Mouse (Mus musculus) CH12.LX (cell line): ENCODE data around the gene Gng3. TPM values are rescaled to one million over a fixed set of nuclear protein-coding genes. Genes with fewer than 3 reads are reported as not detected.

Experiments used
- DNase-seq: peaks from one replicate; pipeline ENCODE4 v3.0.0-alpha.2; 2013; ENCODE audit errors: extremely low read depth
- H3K27ac ChIP-seq: 2 replicates; pipeline ENCODE4 v1.5.1; 2012; ENCODE audit warnings: low read depth, mild to moderate bottlenecking, control low read depth, moderate library complexity; ENCODE audit not compliant: insufficient read depth
- H3K27me3 ChIP-seq: replicated peaks from 2 replicates; pipeline ENCODE3; 2012; ENCODE audit warnings: inconsistent platforms
- H3K36me3 ChIP-seq, 2 experiments: replicated peaks in 1 of 2; 2 replicates each; pipeline versions ENCODE3 to v1.6.1; 2012; ENCODE audit warnings: inconsistent platforms in 1 of 2, low read length in 1 of 2, mild to moderate bottlenecking in 1 of 2, mixed read lengths in 1 of 2, moderate library complexity in 1 of 2; ENCODE audit not compliant: control insufficient read depth in 1 of 2, insufficient read depth in 1 of 2
- H3K4me1 ChIP-seq, 2 experiments: 2 replicates each; pipeline ENCODE4 v1.6.1; 2012; ENCODE audit warnings: inconsistent platforms in 1 of 2, moderate library complexity in 1 of 2; ENCODE audit not compliant: insufficient read depth in 2 of 2, control insufficient read depth in 1 of 2
- H3K4me2 ChIP-seq: 2 replicates; pipeline ENCODE4 v1.6.1; 2012; ENCODE audit warnings: low read depth, mild to moderate bottlenecking, control low read depth; ENCODE audit not compliant: poor library complexity, insufficient read depth, severe bottlenecking
- H3K4me3 ChIP-seq, 3 experiments: fragments of 150-350 bp in 1 of 3; sonication (generic) in 1 of 3; replicated peaks in 1 of 3; 2 replicates each; pipeline versions ENCODE3 to v1.5.1; 2011 to 2012; ENCODE audit warnings: low read depth in 2 of 3, low read length in 2 of 3, mild to moderate bottlenecking in 2 of 3, moderate library complexity in 2 of 3, control low read depth in 1 of 3, improper control_type of control experiment in 1 of 3, inconsistent platforms in 1 of 3, mixed read lengths in 1 of 3; ENCODE audit not compliant: poor library complexity in 1 of 3
- H3K79me2 ChIP-seq: replicated peaks from 2 replicates; pipeline ENCODE4 v1.6.1; 2012; ENCODE audit warnings: mild to moderate bottlenecking, moderate library complexity; ENCODE audit not compliant: control insufficient read depth, poor library complexity, insufficient read depth, severe bottlenecking; ENCODE audit errors: extremely low read depth
- H3K9ac ChIP-seq: 2 replicates; pipeline ENCODE4 v1.6.1; 2012; ENCODE audit warnings: low read depth, mild to moderate bottlenecking, control low read depth, moderate library complexity; ENCODE audit not compliant: insufficient read depth
- H3K9me3 ChIP-seq: replicated peaks from 2 replicates; pipeline ENCODE3; 2012; ENCODE audit warnings: low read length, inconsistent platforms, mixed read lengths
- CHD2 ChIP-seq: IDR thresholded peaks from 2 replicates; pipeline ENCODE4 v1.6.1; 2011; ENCODE audit warnings: low read length, improper control_type of control experiment
- CTCF ChIP-seq, 2 experiments: IDR thresholded peaks in 1 of 2; conservative IDR thresholded peaks in 1 of 2; 2 replicates each; pipeline ENCODE4 v1.5.1; 2011 to 2012; ENCODE audit warnings: low read depth in 2 of 2, low read length in 2 of 2, improper control_type of control experiment in 1 of 2, inconsistent platforms in 1 of 2, mild to moderate bottlenecking in 1 of 2, moderate library complexity in 1 of 2
- E2F4 ChIP-seq: IDR thresholded peaks from 2 replicates; pipeline ENCODE4 v1.6.1; 2011; ENCODE audit warnings: low read depth, low read length, improper control_type of control experiment; ENCODE audit not compliant: insufficient replicate concordance
- ELF1 ChIP-seq: IDR thresholded peaks from 2 replicates; pipeline ENCODE4 v1.6.1; 2014; ENCODE audit warnings: low read depth, mild to moderate bottlenecking, inconsistent platforms, low read length, improper control_type of control experiment
- EP300 ChIP-seq: IDR thresholded peaks from 2 replicates; pipeline ENCODE4 v1.6.1; 2011; ENCODE audit warnings: low read length, improper control_type of control experiment
- ETS1 ChIP-seq: conservative IDR thresholded peaks from 2 replicates; pipeline ENCODE4 v1.6.1; 2012; ENCODE audit warnings: low read depth, mild to moderate bottlenecking, inconsistent platforms, low read length, improper control_type of control experiment, moderate library complexity
- JUND ChIP-seq: conservative IDR thresholded peaks from 2 replicates; pipeline ENCODE4 v1.6.1; 2011; ENCODE audit warnings: low read depth, low read length, improper control_type of control experiment
- KAT2A ChIP-seq: IDR thresholded peaks from 2 replicates; pipeline ENCODE4 v1.6.1; 2012; ENCODE audit warnings: low read length, improper control_type of control experiment, inconsistent platforms; ENCODE audit not compliant: insufficient replicate concordance
- MEF2A ChIP-seq: IDR thresholded peaks from 2 replicates; pipeline ENCODE4 v1.6.1; 2014; ENCODE audit warnings: low read depth, mild to moderate bottlenecking, inconsistent platforms, low read length, improper control_type of control experiment, borderline replicate concordance
- MXI1 ChIP-seq: IDR thresholded peaks from 2 replicates; pipeline ENCODE4 v1.6.1; 2011; ENCODE audit warnings: mild to moderate bottlenecking, low read depth, low read length, improper control_type of control experiment
- NELFE ChIP-seq: IDR thresholded peaks from 2 replicates; pipeline ENCODE4 v1.6.1; 2011; ENCODE audit warnings: low read depth, low read length, improper control_type of control experiment
- NRF1 ChIP-seq: IDR thresholded peaks from 2 replicates; pipeline ENCODE4 v1.6.1; 2014; ENCODE audit warnings: low read depth, mild to moderate bottlenecking, inconsistent platforms, low read length, improper control_type of control experiment, moderate library complexity
- PAX5 ChIP-seq: IDR thresholded peaks from 2 replicates; pipeline ENCODE4 v1.6.1; 2012; ENCODE audit warnings: low read length, inconsistent platforms, mixed read lengths
- POLR2A ChIP-seq: IDR thresholded peaks from 2 replicates; pipeline ENCODE4 v1.6.1; 2011; ENCODE audit warnings: low read depth, mild to moderate bottlenecking, improper control_type of control experiment, low read length
- POLR2AphosphoS2 ChIP-seq: IDR thresholded peaks from 2 replicates; pipeline ENCODE4 v1.6.1; 2011; ENCODE audit warnings: low read depth, low read length, improper control_type of control experiment
- SIN3A ChIP-seq: IDR thresholded peaks from 2 replicates; pipeline ENCODE4 v1.6.1; 2012; ENCODE audit warnings: low read length, improper control_type of control experiment, inconsistent platforms
- SMC3 ChIP-seq: IDR thresholded peaks from 2 replicates; pipeline ENCODE4 v1.6.1; 2011; ENCODE audit warnings: low read depth, low read length, improper control_type of control experiment
- TBP ChIP-seq: conservative IDR thresholded peaks from 2 replicates; pipeline ENCODE4 v1.6.1; 2011; ENCODE audit warnings: low read depth, low read length, improper control_type of control experiment
- TCF12 ChIP-seq: IDR thresholded peaks from 2 replicates; pipeline ENCODE4 v1.6.1; 2014; ENCODE audit warnings: low read depth, mild to moderate bottlenecking, inconsistent platforms, low read length, improper control_type of control experiment
- USF1 ChIP-seq: IDR thresholded peaks from 2 replicates; pipeline ENCODE4 v1.6.1; 2014; ENCODE audit warnings: low read depth, mild to moderate bottlenecking, inconsistent platforms, low read length, improper control_type of control experiment
- USF2 ChIP-seq: conservative IDR thresholded peaks from 2 replicates; pipeline ENCODE4 v1.6.1; 2011; ENCODE audit warnings: low read depth, low read length, improper control_type of control experiment
- ZC3H11A ChIP-seq: IDR thresholded peaks from 2 replicates; pipeline ENCODE4 v1.6.1; 2012; ENCODE audit warnings: low read depth, mild to moderate bottlenecking, inconsistent platforms, low read length, improper control_type of control experiment
- ZKSCAN1 ChIP-seq: IDR thresholded peaks from 2 replicates; pipeline ENCODE4 v1.6.1; 2012; ENCODE audit warnings: low read depth, inconsistent platforms, low read length, improper control_type of control experiment, borderline replicate concordance
- dilution Hi-C: fragments of 300-500 bp; cut with MboI; formaldehyde crosslinking; loops from 2 replicates; pipeline ENCODE4 v1.14.3; 2020; ENCODE audit warnings: low sequenced_read_pairs; ENCODE audit not compliant: extremely low pct_unique_long_range_greater_than_20kb, extremely low pct_ligation_motif_present
- in situ Hi-C: fragments of 300-500 bp; cut with MboI; formaldehyde crosslinking; loops from 3 replicates; pipeline ENCODE4 v1.14.3; 2019; ENCODE audit warnings: low sequenced_read_pairs, low pct_ligation_motif_present, low pct_unique_long_range_greater_than_20kb, mixed read lengths
- polyA plus RNA-seq: library from polyadenylated mRNA; unstranded; fragments of >175 nt; gene quantifications from 2 replicates; pipeline ENCODE4 v1.2.1, GENCODE M21; 2012; ENCODE audit warnings: low read depth; ENCODE audit not compliant: insufficient read length
- total RNA-seq, 2 experiments: library from RNA; depleted of rRNA; stranded (reverse); fragments of 300-350 nt in 1 of 2; fragments of >200 nt in 1 of 2; gene quantifications; 2 replicates each; pipeline ENCODE4 v1.2.3; 2012 to 2014

Gng3 gene
- total and polyA plus RNA-seq, 3 experiments = 0.56 to 10.3 (median 6.1) TPM

- Histone ChIP-seq H3K27me3 (no peaks in the 10 kb centered on the region), H3K9me3 (no peaks in the 10 kb centered on the region), H3K4me2 (no peak within 1 kb of the TSS), H3K79me2 (peaks cover 4% of the 10 kb centered on the region; the same call in 1 of the 2 replicates), H3K4me1 (peaks cover 0 to 26% of the 10 kb centered on the region in 2 experiments; a peak in 3 of 4 replicates), H3K4me3 (no peak within 1 kb of the TSS)
- in situ Hi-C loops = no loop called here
- dilution Hi-C loops = no loop called here
- DNase-seq = no peak
- no peak for TF ChIP-seq MEF2A
- no peak for TF ChIP-seq SMC3
- TF ChIP-seq SIN3A = no peak
- no peak for TF ChIP-seq USF1
- no peak for TF ChIP-seq TCF12
- no peak for TF ChIP-seq EP300
- TF ChIP-seq CHD2 = no peak
- TF ChIP-seq NELFE = no peak
- TF ChIP-seq E2F4 = no peak
- TF ChIP-seq POLR2A = no peak
- no peak for TF ChIP-seq CTCF (conservative IDR thresholded peaks at IDR 0.05 in 1 of 2, IDR thresholded peaks at IDR 0.05 in 1 of 2; ENCODE audit: low read depth in 2 of 2, low read length in 2 of 2)
- TF ChIP-seq MXI1 = no peak
- TF ChIP-seq, all 38 proteins: peak for 0
- Histone ChIP-seq H3K36me3 (peaks cover 0 to 10% of the 10 kb centered on the region in 2 experiments), H3K9ac (no peak within 1 kb of the TSS), H3K27ac (no peak within 1 kb of the TSS)
These were observed 44.6 kb upstream of the Gng3 start, which contains the start of the genes Lbhd1 and Gm49403 for GRCm38 (mm10) chr19:8883616-8884015. Gene Lbhd1 (plus strand): TSS chr19:8883732. Gene Gm49403 (plus strand): TSS chr19:8883930.

GRCm38 (mm10) chr19:8881034-8881392 is 42.0 kb upstream of the Gng3 start:
- no peak overlapping the region for H3K27ac ChIP-seq
- H3K4me1 ChIP-seq = peaks cover 0 to 16% of the 10 kb centered on the region in 2 experiments; a peak in 3 of 4 replicates
- no peak for DNase-seq
- dilution Hi-C loops (no loop called here), in situ Hi-C loops (no loop called here)
- H3K27me3 ChIP-seq = no peaks in the 10 kb centered on the region
- H3K4me3 ChIP-seq = peak overlapping the region; percentile 90 to 97 (median 95)
- H3K36me3 ChIP-seq = peaks cover 6 to 28% of the 10 kb centered on the region in 2 experiments
- H3K4me2 ChIP-seq = peak overlapping the region; percentile 68
- TF ChIP-seq USF1 (no peak), USF2 (peak; percentile 5; the same call in 1 of the 2 replicates)
- H3K9me3 ChIP-seq = no peaks in the 10 kb centered on the region
- H3K9ac ChIP-seq = peak overlapping the region; percentile 73
- no peaks in the 10 kb centered on the region for H3K79me2 ChIP-seq

GRCm38 (mm10) chr19:8880311-8881033 is 41.5 kb upstream of the Gng3 start, which contains the start of gene Uqcc3:
Gene Uqcc3 (minus strand): TSS chr19:8880923.
- dilution Hi-C loops = no loop called here
- peaks cover 0 to 16% of the 10 kb centered on the region in 2 experiments; a peak in 3 of 4 replicates for H3K4me1 ChIP-seq
- peak within 1 kb of the TSS; percentile 88 for H3K9ac ChIP-seq
- H3K4me2 ChIP-seq = peak within 1 kb of the TSS; percentile 72
- H3K9me3 ChIP-seq = no peaks in the 10 kb centered on the region
- peak within 1 kb of the TSS; percentile 77 for H3K27ac ChIP-seq
- H3K27me3 ChIP-seq = no peaks in the 10 kb centered on the region
- no peaks in the 10 kb centered on the region for H3K79me2 ChIP-seq
- DNase-seq = peak; percentile 88
- peaks cover 7 to 32% of the 10 kb centered on the region in 2 experiments for H3K36me3 ChIP-seq
- peak within 1 kb of the TSS; percentile 90 to 97 (median 95) for H3K4me3 ChIP-seq
- in situ Hi-C loops = no loop called here
- TF ChIP-seq PAX5 (no peak), TBP (peak; percentile 90), ETS1 (peak; percentile 65), NRF1 (peak; percentile 56; the same call in 1 of the 2 replicates), CTCF (conservative IDR thresholded peaks at IDR 0.05 in 1 of 2, IDR thresholded peaks at IDR 0.05 in 1 of 2; ENCODE audit: low read depth in 2 of 2, low read length in 2 of 2) (no peak), NELFE (peak; percentile 91), ELF1 (peak; percentile 80), USF2 (no peak; the same call in 1 of the 2 replicates), ZC3H11A (no peak), POLR2AphosphoS2 (peak; percentile 86; the same call in 1 of the 2 replicates), KAT2A (peak; percentile 57; the same call in 1 of the 2 replicates), SIN3A (peak; percentile 100), ZKSCAN1 (no peak), JUND (no peak), POLR2A (peak; percentile 87), TCF12 (peak; percentile 91), CHD2 (no peak)
